In genomic region chr9:71623871-71624569, GRCm38 (mm10) we compare ENCODE assay signal across 8 mouse cellular contexts. TPM values are rescaled to one million over a fixed set of nuclear protein-coding genes. Genes with fewer than 3 reads are reported as not detected.
DNase-seq lines count a peak whose midpoint lies in the region; ATAC-seq and TF ChIP-seq lines count a peak whose summit lies in the region.

No protein-coding gene starts in this region.

- peak; percentile 39 for DNase-seq in adrenal gland, postnatal 10 days
- DNase-seq in adrenal gland, postnatal 4 days (ENCODE audit: low spot score in 2 of 2) = no peak
- peak; percentile 83 for DNase-seq in midbrain, embryonic 14.5 days
- peak; percentile 37 for DNase-seq in heart, postnatal 4 days
- peak; percentile 64 for DNase-seq in limb, embryonic 11.5 days (ENCODE audit: low spot score)
- DNase-seq in ovary, postnatal 10 days (ENCODE audit: low spot score) = no peak

- no peaks in the 10 kb centered on the region for H3K27me3 ChIP-seq in midbrain, embryonic 14.5 days (ENCODE audit: control insufficient read depth, insufficient read depth, low read length)
- no peaks in the 10 kb centered on the region for H3K27me3 ChIP-seq in midbrain, embryonic 13.5 days
- H3K27me3 ChIP-seq in limb, embryonic 11.5 days (ENCODE audit: control insufficient read depth, insufficient read depth, low read length) = no peaks in the 10 kb centered on the region

- no peak for ATAC-seq in midbrain, embryonic 14.5 days (ENCODE audit: low FRiP score, low TSS enrichment)
- no peak for ATAC-seq in midbrain, embryonic 13.5 days
- no peak for ATAC-seq in limb, embryonic 11.5 days (ENCODE audit: insufficient number of reproducible peaks, low FRiP score, low TSS enrichment, low read depth)

- H3K27ac ChIP-seq in midbrain, embryonic 14.5 days (replicated peaks; ENCODE audit: low read depth, low read length) = no peak overlapping the region
- no peak overlapping the region for H3K27ac ChIP-seq in midbrain, embryonic 13.5 days
- H3K27ac ChIP-seq in limb, embryonic 11.5 days (replicated peaks; ENCODE audit: low read depth, low read length) = no peak overlapping the region
- no peak overlapping the region for H3K27ac ChIP-seq in olfactory bulb, adult 2 months (ENCODE audit: insufficient read depth, low read depth, low read length)

- WGBS in midbrain, embryonic 14.5 days = 30% methylated on average over 4 of the region's 4 CpGs
- WGBS in midbrain, embryonic 13.5 days = 36% methylated on average over 4 of the region's 4 CpGs
- WGBS in limb, embryonic 11.5 days = 35% methylated on average over 4 of the region's 4 CpGs
- 33% methylated on average over 4 of the region's 4 CpGs for WGBS in olfactory bulb, adult 2 months

- TF ChIP-seq POLR2A in olfactory bulb, adult 2 months (IDR thresholded peaks at IDR 0.05; ENCODE audit: insufficient read depth, low read depth, low read length) = no peak

- H3K4me3 ChIP-seq in midbrain, embryonic 14.5 days (replicated peaks; ENCODE audit: low read depth, low read length) = no peak overlapping the region
- no peak overlapping the region for H3K4me3 ChIP-seq in midbrain, embryonic 13.5 days (replicated peaks)
- H3K4me3 ChIP-seq in limb, embryonic 11.5 days (ENCODE audit: low read depth, low read length) = no peak overlapping the region
- H3K4me3 ChIP-seq in olfactory bulb, adult 2 months (ENCODE audit: insufficient read depth, low read depth, low read length) = no peak overlapping the region

- no peak overlapping the region for H3K4me2 ChIP-seq in midbrain, embryonic 14.5 days (ENCODE audit: low read length)
- no peak overlapping the region for H3K4me2 ChIP-seq in midbrain, embryonic 13.5 days (replicated peaks)
- H3K4me2 ChIP-seq in limb, embryonic 11.5 days (ENCODE audit: low read depth, severe bottlenecking) = no peak overlapping the region

- no peaks in the 10 kb centered on the region for H3K4me1 ChIP-seq in midbrain, embryonic 14.5 days (ENCODE audit: control insufficient read depth, insufficient read depth, low read length)
- no peaks in the 10 kb centered on the region for H3K4me1 ChIP-seq in midbrain, embryonic 13.5 days (replicated peaks)
- H3K4me1 ChIP-seq in limb, embryonic 11.5 days (ENCODE audit: control insufficient read depth, insufficient read depth, low read length) = no peaks in the 10 kb centered on the region
- no peaks in the 10 kb centered on the region for H3K4me1 ChIP-seq in olfactory bulb, adult 2 months (ENCODE audit: control insufficient read depth, insufficient read depth, low read length)

- no peaks in the 10 kb centered on the region for H3K9me3 ChIP-seq in midbrain, embryonic 14.5 days (ENCODE audit: control insufficient read depth, low read length)
- H3K9me3 ChIP-seq in midbrain, embryonic 13.5 days = no peaks in the 10 kb centered on the region
- no peaks in the 10 kb centered on the region for H3K9me3 ChIP-seq in limb, embryonic 11.5 days (ENCODE audit: control insufficient read depth, low read length)

- TF ChIP-seq CTCF in olfactory bulb, adult 2 months (IDR thresholded peaks at IDR 0.05; ENCODE audit: insufficient read depth, low read depth, low read length) = peak; percentile 40; the same call in 1 of the 2 replicates

- no peak overlapping the region for H3K9ac ChIP-seq in midbrain, embryonic 14.5 days (replicated peaks; ENCODE audit: low read length)
- no peak overlapping the region for H3K9ac ChIP-seq in midbrain, embryonic 13.5 days (replicated peaks)
- no peak overlapping the region for H3K9ac ChIP-seq in limb, embryonic 11.5 days (ENCODE audit: low read length)

- H3K36me3 ChIP-seq in midbrain, embryonic 14.5 days (ENCODE audit: control insufficient read depth, insufficient read depth, low read length) = no peaks in the 10 kb centered on the region
- H3K36me3 ChIP-seq in midbrain, embryonic 13.5 days = no peaks in the 10 kb centered on the region
- H3K36me3 ChIP-seq in limb, embryonic 11.5 days (ENCODE audit: control insufficient read depth, insufficient read depth, low read length) = no peaks in the 10 kb centered on the region

RNA-seq across cellular contexts. Expression of gene Myzap, which starts 31.9 kb away (rescaled TPM):
- 10 to 100 TPM; 10.9 to 13.5 TPM for total RNA-seq in adrenal gland, postnatal 10 days (2021)
- 10 to 100 TPM; 11.4 to 13.9 TPM for total RNA-seq in adrenal gland, postnatal 4 days (2021)
- 1.3 and 2.2 TPM in 2 replicates for polyA plus RNA-seq in midbrain, embryonic 14.5 days (2014; fragmentation: Nextera tagmentation; extraction: Ambion mirVana)
- polyA plus RNA-seq in midbrain, embryonic 13.5 days (2015; fragmentation: Nextera tagmentation; extraction: Ambion mirVana) = 2.4 and 2.6 TPM in 2 replicates
- total RNA-seq in heart, postnatal 4 days (2021) = 100 to 1,000 TPM; 261 to 277 TPM
- polyA plus RNA-seq in limb, embryonic 11.5 days (2014; fragmentation: Nextera tagmentation; extraction: Ambion mirVana) = 6.6 and 8.0 TPM in 2 replicates
- polyA plus RNA-seq in olfactory bulb, adult 2 months (2012; ENCODE audit: insufficient read depth, insufficient read length, low replicate concordance, missing spikeins) = not detected in 2 replicates

Comparison
In these comparisons a context has a peak if more than half of its experiments do, and no peak if none do; other contexts are left out.
1. DNase-seq: peak in adrenal gland, postnatal 10 days (single experiment), midbrain, embryonic 14.5 days (single experiment), heart, postnatal 4 days (single experiment) and limb, embryonic 11.5 days (single experiment); none in adrenal gland, postnatal 4 days (0 of 2) and ovary, postnatal 10 days (single experiment).